In the genomic region with DNA sequence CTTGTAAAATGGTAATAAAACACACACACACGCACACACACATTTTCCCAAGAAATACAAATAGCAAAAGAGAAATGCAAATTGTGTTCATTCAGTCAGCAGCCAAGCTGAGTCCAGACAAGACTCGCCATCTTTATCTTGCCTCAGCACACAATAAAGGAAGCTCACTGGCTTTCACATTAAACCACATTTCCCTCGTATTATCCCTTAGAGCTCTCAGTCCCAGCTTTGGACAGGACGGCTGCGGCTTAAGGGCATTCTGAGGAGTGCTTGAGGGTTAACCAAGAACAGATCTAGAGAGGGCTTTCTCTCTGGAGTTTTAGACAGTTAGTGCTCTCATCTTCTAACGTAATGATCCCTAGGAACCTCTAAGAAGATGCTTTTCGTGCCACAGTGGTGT, we compare ENCODE assay signal across 28 mouse cellular contexts.
"Had no signal": no experiment of that assay in that cellular context is flagged by ENCODE, and none has a peak within 500 bp of the region (broad histone marks: within the 10 kb centered on the region; RNA-seq: fewer than 3 reads in every experiment).

No protein-coding gene starts in this region.

- H3K4me1 ChIP-seq: heart, embryonic 13.5 days; heart, embryonic 15.5 days; hindbrain, embryonic 10.5 days; hindbrain, embryonic 12.5 days; kidney, embryonic 15.5 days; limb, embryonic 15.5 days; liver, embryonic 12.5 days had no signal

- DNase-seq: gastrocnemius, adult 2 months; gastrocnemius, postnatal 10 days; gastrocnemius, postnatal 25 days; heart, adult 2 months; heart, postnatal 14 days; heart, postnatal 36 days; kidney, adult 11 months; kidney, adult 2 months; kidney, adult 9 months; kidney, postnatal 14 days; kidney, postnatal 36 days; layer of hippocampus, adult 9-11 months; layer of hippocampus, postnatal 36 days; left cerebral cortex, postnatal 4 days had no signal

- ATAC-seq: hindbrain, embryonic 16.5 days; intestine, embryonic 16.5 days; liver, embryonic 12.5 days had no signal

- H3K27me3 ChIP-seq: heart, embryonic 13.5 days; heart, embryonic 15.5 days; hindbrain, embryonic 12.5 days; kidney, embryonic 15.5 days; limb, embryonic 13.5 days; limb, embryonic 15.5 days; liver, embryonic 12.5 days had no signal

- H3K4me3 ChIP-seq: gastrocnemius, adult 2 months; heart, adult 2 months; heart, embryonic 13.5 days; heart, embryonic 15.5 days; hindbrain, embryonic 10.5 days; hindbrain, embryonic 12.5 days; kidney, embryonic 15.5 days; limb, embryonic 13.5 days; limb, embryonic 15.5 days; liver, embryonic 12.5 days had no signal

- H3K9ac ChIP-seq: heart, embryonic 13.5 days; heart, embryonic 15.5 days; hindbrain, embryonic 12.5 days; hindbrain, embryonic 14.5 days; kidney, embryonic 15.5 days; limb, embryonic 13.5 days; limb, embryonic 15.5 days; liver, embryonic 12.5 days; liver, embryonic 14.5 days had no signal

- H3K9me3 ChIP-seq: heart, embryonic 13.5 days; heart, embryonic 15.5 days; hindbrain, embryonic 10.5 days; hindbrain, embryonic 12.5 days; kidney, embryonic 15.5 days; limb, embryonic 13.5 days; limb, embryonic 15.5 days; liver, embryonic 12.5 days had no signal

- H3K27ac ChIP-seq: gastrocnemius, adult 2 months; heart, adult 2 months; heart, embryonic 13.5 days; heart, embryonic 15.5 days; hindbrain, embryonic 10.5 days; hindbrain, embryonic 12.5 days; hindbrain, embryonic 14.5 days; kidney, embryonic 15.5 days; kidney, postnatal 0 days; limb, embryonic 13.5 days; limb, embryonic 15.5 days; liver, embryonic 12.5 days; liver, embryonic 14.5 days had no signal

- H3K4me2 ChIP-seq: heart, embryonic 11.5 days; heart, embryonic 13.5 days; heart, embryonic 15.5 days; hindbrain, embryonic 12.5 days; hindbrain, embryonic 14.5 days; kidney, embryonic 15.5 days; limb, embryonic 13.5 days; limb, embryonic 15.5 days; liver, embryonic 12.5 days had no signal

- H3K36me3 ChIP-seq: heart, embryonic 13.5 days; heart, embryonic 15.5 days; hindbrain, embryonic 10.5 days; hindbrain, embryonic 12.5 days; kidney, embryonic 15.5 days; limb, embryonic 13.5 days; limb, embryonic 15.5 days; liver, embryonic 12.5 days had no signal
